Mouse (Mus musculus): ENCODE measurements around the gene Tbr1.
A peak's percentile ranks its signal among the peaks of the same experiment; 100 is the strongest.

Gene Tbr1

GRCm38 (mm10) chr2:61802656-61803251 lies at the start of gene Tbr1:
Gene Tbr1 (plus strand): TSS chr2:61802930.
- no peak for DNase-seq (ENCODE audit: low read depth)

- DNase-seq (ENCODE audit: low read depth) = no peak
Observed at GRCm38 (mm10) chr2:61754989-61755388, 47.7 kb upstream of the Tbr1 start.

GRCm38 (mm10) chr2:61759234-61759855 lies 43.4 kb upstream of the Tbr1 start:
- no peak for DNase-seq (ENCODE audit: low read depth)

- no peak for DNase-seq (ENCODE audit: low read depth)
Observed at GRCm38 (mm10) chr2:61760044-61760443, 42.7 kb upstream of the Tbr1 start.

GRCm38 (mm10) chr2:61764470-61765105 lies 38.1 kb upstream of the Tbr1 start:
- DNase-seq (ENCODE audit: low read depth) = no peak

- DNase-seq (ENCODE audit: low read depth) = no peak
Observed at GRCm38 (mm10) chr2:61765526-61765925, 37.2 kb upstream of the Tbr1 start.

GRCm38 (mm10) chr2:61780794-61781193 lies 21.9 kb upstream of the Tbr1 start:
- DNase-seq (ENCODE audit: low read depth) = peak; percentile 15

GRCm38 (mm10) chr2:61794960-61795359 lies 7.8 kb upstream of the Tbr1 start:
- DNase-seq (ENCODE audit: low read depth) = no peak

GRCm38 (mm10) chr2:61798048-61798447 lies 4.7 kb upstream of the Tbr1 start:
- no peak for DNase-seq (ENCODE audit: low read depth)

- DNase-seq (ENCODE audit: low read depth) = no peak
Observed at GRCm38 (mm10) chr2:61803443-61804367, 975 bp downstream of the Tbr1 start.

GRCm38 (mm10) chr2:61804382-61804840 lies 1.7 kb downstream of the Tbr1 start:
- no peak for DNase-seq (ENCODE audit: low read depth)

- DNase-seq (ENCODE audit: low read depth) = no peak
Observed at GRCm38 (mm10) chr2:61804841-61805540, 2.3 kb downstream of the Tbr1 start.

- DNase-seq (ENCODE audit: low read depth) = no peak
Observed at GRCm38 (mm10) chr2:61805541-61806345, 3.0 kb downstream of the Tbr1 start.

- DNase-seq (ENCODE audit: low read depth) = no peak
Observed at GRCm38 (mm10) chr2:61806346-61806825, 3.7 kb downstream of the Tbr1 start.

- DNase-seq (ENCODE audit: low read depth) = no peak
Observed at GRCm38 (mm10) chr2:61807151-61807550, 4.4 kb downstream of the Tbr1 start.

- no peak for DNase-seq (ENCODE audit: low read depth)
Observed at GRCm38 (mm10) chr2:61807781-61808180, 5.1 kb downstream of the Tbr1 start.

- no peak for DNase-seq (ENCODE audit: low read depth)
Observed at GRCm38 (mm10) chr2:61808776-61809175, 6.0 kb downstream of the Tbr1 start.

- no peak for DNase-seq (ENCODE audit: low read depth)
Observed at GRCm38 (mm10) chr2:61809381-61809780, 6.7 kb downstream of the Tbr1 start.

GRCm38 (mm10) chr2:61810751-61811150 lies 8.0 kb downstream of the Tbr1 start:
- DNase-seq (ENCODE audit: low read depth) = no peak

- DNase-seq (ENCODE audit: low read depth) = no peak
Observed at GRCm38 (mm10) chr2:61811163-61811506, 8.4 kb downstream of the Tbr1 start.
